Mouse (Mus musculus) macrophage (primary cell): ENCODE measurements at regions not wholly inside any gene's neighbourhood (a gene's known extent, or its start where the extent isn't known, plus 50 kb on each side); places are given as distances from the start of the nearest gene placed in this dataset.
A peak's percentile ranks its signal among the peaks of the same experiment; 100 is the strongest.

Experiments used
- H3K27ac ChIP-seq: fragments of 350-480 bp; formaldehyde crosslinking; 2 replicates; pipeline ENCODE4 v1.9.0; 2021
- H3K36me3 ChIP-seq: fragments of 350-480 bp; formaldehyde crosslinking; 2 replicates; pipeline ENCODE4 v1.9.0; 2021; ENCODE audit errors: inconsistent target
- H3K4me3 ChIP-seq: fragments of 350-480 bp; formaldehyde crosslinking; 2 replicates; pipeline ENCODE4 v1.9.0; 2021; ENCODE audit errors: inconsistent target
- H3K79me2 ChIP-seq: fragments of 350-480 bp; formaldehyde crosslinking; 2 replicates; pipeline ENCODE4 v1.9.0; 2021; ENCODE audit errors: inconsistent target
- WGBS: methylation state at CpG from one replicate; pipeline ENCODE4 v1.1.7; 2026; ENCODE audit warnings: inconsistent platforms; ENCODE audit not compliant: missing documents; 5-methylcytosine and 5-hydroxymethylcytosine counted together

DNA sequence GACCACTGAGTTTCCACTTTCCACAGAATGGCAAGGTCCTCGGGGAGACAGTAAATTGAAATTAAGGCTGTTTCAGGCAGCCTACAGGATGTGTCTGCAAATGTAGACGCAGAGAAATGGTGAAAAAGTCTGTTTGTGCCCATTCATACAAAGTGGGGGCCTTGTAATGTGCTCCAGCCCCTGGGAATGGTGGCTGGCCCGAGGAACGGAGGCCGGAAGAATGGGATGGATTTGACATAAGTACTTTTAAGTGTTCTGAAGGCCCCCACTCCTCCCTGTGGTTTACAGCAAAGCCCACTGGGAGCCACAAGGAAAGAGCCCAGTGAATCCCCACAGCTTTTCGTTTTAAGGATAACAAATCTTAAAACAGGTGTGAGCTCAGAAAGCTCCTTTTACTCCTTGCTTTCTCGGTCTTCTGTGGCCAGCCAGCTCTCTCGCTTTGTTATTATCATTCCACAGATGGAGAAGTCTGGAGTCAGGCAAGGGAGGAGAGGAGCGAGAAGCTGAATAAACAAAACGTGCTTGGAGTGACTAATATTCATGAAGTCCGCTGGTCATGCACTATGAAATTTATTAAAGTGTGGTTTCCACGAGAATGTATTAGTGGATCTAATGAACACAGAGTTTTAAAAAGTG lies 337.7 kb downstream of the Hlx start:
- WGBS: 80% methylated on average over 12 of the region's 12 CpGs

DNA sequence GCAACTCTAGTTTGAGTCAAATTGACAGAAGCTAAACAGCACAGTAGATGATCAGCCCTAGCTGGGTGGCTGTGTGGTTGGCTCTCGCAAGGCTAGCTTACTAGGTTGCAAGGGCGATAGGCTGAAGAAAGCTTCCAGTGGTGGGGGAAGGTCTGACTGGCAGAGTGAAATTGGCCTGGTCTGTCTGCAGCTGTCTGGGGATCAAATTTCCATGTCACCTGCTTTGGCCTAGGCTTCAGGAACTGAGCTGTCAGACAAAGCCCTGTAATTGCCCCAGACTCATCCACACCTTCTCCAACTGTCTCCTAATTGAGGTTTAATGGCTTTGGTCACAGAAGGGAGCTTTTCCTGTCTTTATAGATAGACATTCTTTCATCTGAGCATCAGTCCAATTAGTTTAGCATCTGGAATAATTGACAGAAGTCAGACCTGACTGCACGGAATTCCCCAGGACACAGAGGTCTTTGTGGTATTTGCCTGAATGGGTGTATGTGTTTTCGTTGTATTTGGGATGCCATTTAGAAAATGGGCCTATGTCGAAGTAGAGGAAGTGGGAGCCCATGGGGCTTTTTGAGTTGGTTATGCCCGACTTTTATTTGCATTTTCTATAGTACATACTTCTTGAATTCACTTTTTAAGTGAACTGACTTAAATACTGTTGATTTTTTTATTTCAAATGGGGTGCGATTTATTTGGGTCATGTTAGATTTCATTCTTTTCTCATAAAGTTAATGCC lies 348.2 kb downstream of the Hlx start:
- H3K4me3 ChIP-seq: no peak overlapping the region
- H3K79me2 ChIP-seq: no peaks in the 10 kb centered on the region
- no peaks in the 10 kb centered on the region for H3K36me3 ChIP-seq
- H3K27ac ChIP-seq: no peak overlapping the region
- 96% methylated on average over 7 of the region's 7 CpGs for WGBS

More for the DNA sequence above, 337.7 kb downstream of the Hlx start:
- H3K27ac ChIP-seq: no peak overlapping the region
- H3K4me3 ChIP-seq: no peak overlapping the region
- H3K79me2 ChIP-seq: no peaks in the 10 kb centered on the region
- H3K36me3 ChIP-seq: no peaks in the 10 kb centered on the region

DNA sequence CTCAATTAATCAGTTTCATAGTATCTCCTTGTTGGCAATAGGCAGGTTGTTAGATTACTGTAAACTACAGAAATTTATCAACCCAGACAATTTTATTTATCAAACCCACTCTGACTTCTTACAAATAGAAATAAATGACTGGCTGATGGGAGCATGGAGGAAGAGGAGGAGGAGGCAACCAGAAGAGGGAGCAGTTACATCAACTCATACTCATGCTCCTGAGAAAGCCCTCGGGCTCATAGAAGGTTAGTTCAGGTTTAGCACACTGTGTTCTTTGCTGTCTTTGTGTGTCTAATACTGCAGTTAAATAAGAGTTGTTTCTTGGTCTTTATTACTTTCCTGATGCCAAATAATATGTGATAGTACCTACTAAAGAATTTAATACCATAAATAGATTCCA lies 344.6 kb upstream of the 1700056E22Rik start:
- 56% methylated on average over 1 of the region's 1 CpGs for WGBS
- no peak overlapping the region for H3K4me3 ChIP-seq
- no peaks in the 10 kb centered on the region for H3K79me2 ChIP-seq
- no peak overlapping the region for H3K27ac ChIP-seq
- no peaks in the 10 kb centered on the region for H3K36me3 ChIP-seq

DNA sequence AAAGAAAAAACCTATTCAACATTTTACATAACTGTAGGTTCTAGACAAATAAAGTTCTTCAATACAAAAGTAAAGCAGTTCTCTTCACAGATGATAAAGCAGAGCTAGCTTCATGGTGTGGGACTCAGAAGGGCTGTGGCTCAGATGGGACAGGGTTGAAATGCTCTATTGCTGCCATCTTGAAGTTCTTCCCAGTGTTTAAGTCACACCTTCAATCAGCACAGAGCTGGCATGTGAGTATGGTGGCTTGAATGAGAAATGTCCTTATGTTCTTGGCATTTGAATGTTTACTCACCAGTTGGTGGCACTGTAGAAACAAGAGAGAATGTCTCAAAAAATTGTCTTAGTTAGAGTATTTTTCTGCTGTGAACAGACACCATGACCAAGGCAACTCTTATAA lies 330.9 kb upstream of the 1700056E22Rik start:
- H3K79me2 ChIP-seq: no peaks in the 10 kb centered on the region
- H3K36me3 ChIP-seq: no peaks in the 10 kb centered on the region
- no peak overlapping the region for H3K27ac ChIP-seq
- no peak overlapping the region for H3K4me3 ChIP-seq

DNA sequence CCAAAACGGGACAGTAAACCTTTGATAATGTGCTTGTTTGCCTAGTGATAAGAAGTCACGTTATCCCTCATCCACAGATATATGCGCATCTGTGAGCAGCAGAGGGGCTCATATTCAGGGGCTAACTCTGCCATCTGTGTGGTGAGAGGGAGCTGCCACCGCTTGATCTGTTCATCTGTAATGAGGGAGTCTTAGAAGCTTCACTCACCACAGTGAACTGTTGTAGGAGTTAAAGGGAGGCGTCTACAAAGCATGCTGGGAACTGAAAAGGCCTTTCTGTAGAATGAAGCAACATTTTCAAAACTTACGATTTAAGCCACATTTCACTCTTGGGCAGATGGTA lies 324.1 kb upstream of the 1700056E22Rik start:
- Histone ChIP-seq H3K36me3 (no peaks in the 10 kb centered on the region), H3K4me3 (no peak overlapping the region), H3K27ac (peak overlapping the region; percentile 51; the same call in 1 of the 2 replicates), H3K79me2 (no peaks in the 10 kb centered on the region)
- 78% methylated on average over 6 of the region's 6 CpGs for WGBS

DNA sequence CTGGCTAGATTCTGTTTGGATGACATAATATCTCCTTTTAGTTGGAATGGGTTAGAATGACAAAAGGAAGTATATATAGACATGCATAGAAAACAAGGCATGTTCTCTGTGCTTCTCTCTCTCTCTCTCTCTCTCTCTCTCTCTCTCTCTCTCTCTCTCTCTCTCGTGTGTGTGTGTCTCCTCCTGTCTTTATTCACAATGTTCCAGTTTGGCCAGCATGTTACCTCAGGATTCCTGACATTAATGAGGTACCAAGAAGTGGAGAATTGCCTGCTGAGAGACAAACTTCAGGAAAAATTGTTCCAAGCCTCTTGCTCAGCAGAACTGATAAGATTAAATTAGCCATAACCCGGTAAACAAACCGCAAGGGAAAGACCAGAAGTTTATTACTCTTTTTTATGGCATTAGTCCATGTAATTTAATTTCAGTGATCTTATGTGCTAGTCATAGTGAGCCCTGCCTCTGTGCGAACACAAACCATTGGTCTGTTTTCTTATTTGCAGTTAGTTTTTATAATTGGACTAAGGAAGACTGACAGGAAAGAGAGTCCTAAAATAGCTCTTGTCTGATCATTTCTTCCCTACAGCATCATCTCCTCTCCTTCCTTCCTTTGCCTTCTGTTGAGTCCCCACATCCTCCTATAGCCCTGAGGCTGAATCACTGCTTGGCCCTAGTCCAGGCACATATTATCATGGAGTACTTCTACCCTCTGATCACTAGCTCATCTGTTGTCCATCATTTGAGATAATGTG lies 323.5 kb upstream of the 1700056E22Rik start:
- no peaks in the 10 kb centered on the region for H3K79me2 ChIP-seq
- WGBS: 69% methylated on average over 4 of the region's 4 CpGs
- peak overlapping the region; percentile 51 for H3K27ac ChIP-seq
- no peaks in the 10 kb centered on the region for H3K36me3 ChIP-seq
- no peak overlapping the region for H3K4me3 ChIP-seq

DNA sequence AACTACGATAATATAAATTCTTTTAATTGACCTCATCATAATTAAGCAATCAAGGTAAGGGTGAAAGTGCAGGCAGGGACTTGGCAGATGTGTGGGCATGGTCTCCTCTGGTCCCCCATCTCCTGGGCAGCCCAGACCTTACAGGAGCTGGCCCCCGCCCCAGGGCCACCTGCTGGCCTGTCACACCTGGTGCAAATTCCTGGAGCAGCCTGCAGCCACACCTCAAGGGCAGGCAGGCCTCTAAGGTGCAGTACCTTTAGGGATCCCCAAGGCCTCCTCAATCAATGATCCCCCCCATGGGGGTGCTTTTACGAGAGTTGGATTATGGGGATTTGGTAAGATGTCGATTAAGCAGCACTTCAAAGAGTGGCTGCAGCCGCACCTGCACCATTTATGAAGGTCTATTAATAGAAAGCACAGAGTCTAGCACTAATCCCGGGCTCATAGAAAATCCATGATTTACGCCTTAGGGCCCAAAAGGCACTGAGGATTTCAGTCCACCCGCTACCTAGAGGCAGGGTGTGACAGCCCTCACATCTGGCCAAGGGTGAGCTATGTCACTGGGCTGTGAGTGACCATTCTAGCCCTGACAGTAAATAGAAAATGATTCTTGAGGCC lies 319.8 kb upstream of the 1700056E22Rik start:
- WGBS: 92% methylated on average over 8 of the region's 8 CpGs

DNA sequence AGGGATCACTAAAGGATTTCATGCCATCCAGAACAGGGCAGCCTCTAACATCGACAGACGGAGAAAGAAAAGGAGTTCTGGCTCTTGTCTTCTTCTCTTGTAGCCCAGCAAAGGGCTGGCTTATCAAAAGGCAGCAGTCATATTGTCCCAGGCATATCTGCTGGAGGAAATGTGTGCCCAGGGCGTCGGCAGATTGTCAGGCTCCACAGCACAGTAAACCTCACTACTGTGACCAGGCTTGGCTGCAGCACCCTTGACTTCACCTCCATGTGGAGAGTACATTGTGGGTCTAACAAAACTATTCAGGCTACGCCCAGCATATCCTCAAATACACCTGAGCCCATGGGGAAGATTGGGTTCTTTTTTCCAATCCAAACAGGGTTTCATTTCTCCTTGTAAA lies 317.7 kb upstream of the 1700056E22Rik start:
- no peaks in the 10 kb centered on the region for H3K79me2 ChIP-seq
- WGBS: 62% methylated on average over 5 of the region's 5 CpGs
- H3K4me3 ChIP-seq: no peak overlapping the region
- H3K36me3 ChIP-seq: no peaks in the 10 kb centered on the region
- H3K27ac ChIP-seq: no peak overlapping the region

More for the DNA sequence above, 319.8 kb upstream of the 1700056E22Rik start:
- Histone ChIP-seq H3K4me3 (no peak overlapping the region), H3K27ac (no peak overlapping the region), H3K36me3 (no peaks in the 10 kb centered on the region), H3K79me2 (no peaks in the 10 kb centered on the region)

DNA sequence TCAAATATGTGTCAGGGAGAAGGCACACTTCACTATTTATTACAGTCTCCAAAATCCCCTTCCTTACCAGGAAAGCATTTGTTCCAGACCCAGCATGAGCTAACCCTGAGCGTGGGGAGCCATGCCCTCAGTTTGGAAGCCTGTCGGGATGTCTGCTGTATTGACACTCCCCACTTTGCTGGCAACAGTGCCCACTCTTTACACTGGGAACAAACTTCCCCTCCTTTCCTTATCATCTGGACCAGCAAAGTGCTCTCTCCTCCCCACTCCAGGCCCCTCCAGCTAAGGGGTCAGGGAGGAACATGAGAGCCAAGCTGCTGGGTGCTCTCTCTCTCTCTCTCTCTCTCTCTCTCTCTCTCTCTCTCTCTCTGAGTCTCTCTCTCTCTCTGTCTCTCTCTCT lies 310.7 kb upstream of the 1700056E22Rik start:
- no peaks in the 10 kb centered on the region for H3K79me2 ChIP-seq
- H3K4me3 ChIP-seq: no peak overlapping the region
- WGBS: 88% methylated on average over 2 of the region's 2 CpGs
- H3K36me3 ChIP-seq: no peaks in the 10 kb centered on the region
- H3K27ac ChIP-seq: no peak overlapping the region

DNA sequence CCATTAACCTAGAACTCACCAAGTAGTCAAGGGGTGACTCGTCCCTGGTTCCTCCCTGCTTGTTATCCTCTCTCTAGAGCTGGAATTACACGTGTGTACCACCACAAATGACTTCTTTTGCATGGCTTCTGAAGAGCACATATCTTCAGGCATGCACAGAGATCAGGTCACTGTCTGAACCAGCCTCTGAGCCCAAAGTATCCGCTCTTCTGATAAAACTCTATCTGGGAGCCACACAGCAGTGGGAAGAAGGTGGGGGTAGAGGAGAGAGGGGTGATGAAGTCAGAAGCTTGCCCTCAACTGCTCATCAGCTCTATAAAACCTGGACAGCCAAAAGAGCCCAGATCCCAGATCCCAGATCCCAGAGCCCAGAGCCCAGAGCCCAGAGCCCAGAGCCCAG lies 301.9 kb upstream of the 1700056E22Rik start:
- 89% methylated on average over 3 of the region's 3 CpGs for WGBS
- H3K79me2 ChIP-seq: no peaks in the 10 kb centered on the region
- H3K4me3 ChIP-seq: no peak overlapping the region
- H3K36me3 ChIP-seq: no peaks in the 10 kb centered on the region
- H3K27ac ChIP-seq: no peak overlapping the region

DNA sequence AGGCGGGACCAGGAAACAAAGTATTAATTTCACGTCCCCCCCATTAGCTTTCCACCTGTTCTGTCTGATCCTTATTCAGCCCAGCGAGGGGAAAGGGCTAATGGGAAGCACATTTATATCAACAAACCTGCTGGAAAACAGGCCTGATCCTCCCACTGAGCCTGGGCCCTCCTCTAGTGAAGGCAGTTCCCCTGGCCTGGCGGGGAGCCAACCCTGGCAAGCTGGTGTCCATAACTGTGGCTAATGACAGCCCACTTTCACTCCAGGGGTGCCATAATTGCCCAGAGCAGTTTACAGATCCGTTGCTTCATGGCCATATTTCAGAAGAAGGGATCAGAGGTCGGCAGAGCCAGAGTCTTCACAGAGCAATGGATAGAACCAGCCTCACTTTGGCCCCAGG lies 301.2 kb upstream of the 1700056E22Rik start:
- WGBS: 88% methylated on average over 6 of the region's 6 CpGs
- no peaks in the 10 kb centered on the region for H3K36me3 ChIP-seq

DNA sequence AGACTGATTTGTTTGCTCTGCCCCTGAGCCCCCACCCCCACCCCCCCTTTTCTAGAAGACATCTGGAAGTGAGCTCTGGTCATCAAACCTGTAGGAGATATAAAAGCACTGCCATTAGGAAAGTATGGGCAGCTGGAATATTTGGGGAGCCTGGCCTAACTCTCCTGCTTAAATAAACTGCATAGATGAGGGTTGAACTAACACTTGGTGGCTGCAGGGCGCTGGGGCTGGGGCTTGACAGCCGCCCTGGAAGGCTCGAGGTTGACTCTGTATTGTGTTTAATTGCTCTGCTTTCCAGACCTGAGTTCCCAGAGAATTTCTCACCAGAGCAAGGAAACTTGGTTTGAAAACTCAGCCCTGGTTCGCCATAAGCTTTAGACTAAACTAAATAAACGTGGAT lies 300.7 kb upstream of the 1700056E22Rik start:
- no peaks in the 10 kb centered on the region for H3K36me3 ChIP-seq
- no peaks in the 10 kb centered on the region for H3K79me2 ChIP-seq
- no peak overlapping the region for H3K27ac ChIP-seq
- H3K4me3 ChIP-seq: no peak overlapping the region
- 93% methylated on average over 5 of the region's 5 CpGs for WGBS

More for the DNA sequence above, 301.2 kb upstream of the 1700056E22Rik start:
- no peaks in the 10 kb centered on the region for H3K79me2 ChIP-seq
- H3K27ac ChIP-seq: no peak overlapping the region
- no peak overlapping the region for H3K4me3 ChIP-seq

DNA sequence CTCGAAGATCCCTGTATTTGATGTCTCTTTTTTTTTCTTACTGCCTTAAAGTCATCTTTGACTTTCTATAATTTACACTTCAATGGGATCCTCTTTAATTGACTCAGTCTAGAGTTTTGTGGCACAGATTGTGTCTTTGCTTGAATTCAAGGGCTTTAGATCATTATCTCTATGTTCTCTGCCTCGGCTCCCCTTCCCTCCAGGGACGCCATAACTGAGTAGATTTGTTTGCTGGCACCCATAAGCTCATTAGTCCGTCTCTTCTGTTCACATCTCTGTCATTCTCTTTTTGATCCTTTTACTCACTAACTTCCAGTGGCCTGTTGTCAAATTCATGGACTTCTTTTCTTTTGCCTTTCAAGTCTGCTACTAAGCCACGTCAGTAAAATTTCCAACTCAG lies 299.0 kb upstream of the 1700056E22Rik start:
- 81% methylated on average over 5 of the region's 5 CpGs for WGBS
- H3K27ac ChIP-seq: no peak overlapping the region
- no peaks in the 10 kb centered on the region for H3K79me2 ChIP-seq
- no peaks in the 10 kb centered on the region for H3K36me3 ChIP-seq
- H3K4me3 ChIP-seq: no peak overlapping the region

DNA sequence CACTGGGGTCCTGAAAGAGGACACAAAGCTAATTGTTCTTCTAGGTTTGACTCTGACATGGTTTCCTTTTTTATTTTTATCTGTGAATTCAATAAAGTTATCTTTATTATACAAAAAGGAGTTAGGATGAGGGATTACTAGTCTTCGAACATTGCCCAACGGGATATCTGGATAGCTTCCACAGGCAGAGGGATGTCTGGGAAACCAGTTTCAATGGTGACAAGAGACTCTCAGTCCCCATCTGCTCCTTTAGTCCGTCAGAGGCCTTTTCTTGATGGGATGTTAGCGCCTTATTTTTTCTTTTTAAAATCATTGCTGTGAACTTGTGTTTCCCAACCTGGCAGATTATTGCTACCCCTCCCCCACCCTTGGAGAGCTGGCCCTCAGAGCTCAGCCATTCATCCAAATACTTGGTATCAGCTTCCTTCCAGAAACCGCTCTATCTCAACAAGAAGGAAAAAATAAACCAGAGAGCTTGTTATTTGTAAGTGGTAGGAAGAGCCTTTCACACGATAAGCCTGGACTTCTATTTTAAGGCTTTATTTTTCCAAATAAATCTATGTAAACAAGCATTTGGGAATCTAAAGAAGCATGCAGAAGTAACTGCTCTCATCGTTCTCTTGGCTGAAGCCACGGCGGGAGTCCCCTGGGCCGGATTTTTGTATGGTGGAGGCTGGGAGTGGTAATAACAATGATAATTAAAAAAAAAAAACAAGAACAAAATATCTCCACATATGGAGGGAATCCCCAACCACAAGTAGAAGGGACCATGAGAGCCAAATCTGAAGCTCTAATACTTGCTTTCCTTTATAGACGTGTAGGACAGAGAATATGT lies 296.6 kb upstream of the 1700056E22Rik start:
- Histone ChIP-seq H3K4me3 (no peak overlapping the region), H3K79me2 (no peaks in the 10 kb centered on the region), H3K27ac (no peak overlapping the region), H3K36me3 (no peaks in the 10 kb centered on the region)
- WGBS: 93% methylated on average over 11 of the region's 11 CpGs
